Comparison of ENCODE assay signal across 8 mouse cellular contexts in genomic region chr4:49626973-49627372, GRCm38 (mm10). TPM values are rescaled to one million over a fixed set of nuclear protein-coding genes. Genes with fewer than 3 reads are reported as not detected.
A peak's percentile ranks its signal among the peaks of the same experiment; 100 is the strongest.
DNase-seq lines count a peak whose midpoint lies in the region; ATAC-seq and TF ChIP-seq lines count a peak whose summit lies in the region.

No protein-coding gene starts in this region.

- no peak for ATAC-seq in kidney, embryonic 14.5 days (ENCODE audit: low FRiP score, low TSS enrichment)
- no peak for ATAC-seq in embryonic facial prominence, embryonic 14.5 days (ENCODE audit: low read depth)
- no peak for ATAC-seq in hindbrain, postnatal 0 days

- peak; percentile 87 for TF ChIP-seq CTCF in hindbrain, postnatal 0 days (IDR thresholded peaks at IDR 0.05; ENCODE audit: low read depth)
- TF ChIP-seq CTCF in thymus, adult 2 months (IDR thresholded peaks at IDR 0.05; ENCODE audit: borderline replicate concordance, control insufficient read depth, extremely low read depth, insufficient read depth, low read length, poor library complexity) = no peak

- no peaks in the 10 kb centered on the region for H3K36me3 ChIP-seq in kidney, embryonic 14.5 days (ENCODE audit: control insufficient read depth, insufficient read depth, low read length)
- no peaks in the 10 kb centered on the region for H3K36me3 ChIP-seq in embryonic facial prominence, embryonic 14.5 days (ENCODE audit: control insufficient read depth, insufficient read depth, low read length)
- no peaks in the 10 kb centered on the region for H3K36me3 ChIP-seq in hindbrain, postnatal 0 days (ENCODE audit: insufficient read depth, low read length)
- H3K36me3 ChIP-seq in thymus, adult 2 months (ENCODE audit: control insufficient read depth, insufficient read depth, low read length) = no peaks in the 10 kb centered on the region

- no peak overlapping the region for H3K9ac ChIP-seq in kidney, embryonic 14.5 days (ENCODE audit: low read depth, low read length)
- no peak overlapping the region for H3K9ac ChIP-seq in embryonic facial prominence, embryonic 14.5 days (ENCODE audit: low read depth, low read length)
- no peak overlapping the region for H3K9ac ChIP-seq in hindbrain, postnatal 0 days (replicated peaks; ENCODE audit: low read length)

- intact Hi-C loops in left cerebral cortex, postnatal 36 days (cut with DNase I) = loop anchor here (1.0 to 10.0 kb wide), 2 partner anchors 59 to 932 kb away; no protein-coding TSS in a partner anchor

- no peak overlapping the region for H3K27ac ChIP-seq in kidney, embryonic 14.5 days (ENCODE audit: low read depth, low read length)
- no peak overlapping the region for H3K27ac ChIP-seq in embryonic facial prominence, embryonic 14.5 days (replicated peaks; ENCODE audit: low read depth, low read length)
- H3K27ac ChIP-seq in hindbrain, postnatal 0 days = no peak overlapping the region
- no peak overlapping the region for H3K27ac ChIP-seq in thymus, adult 2 months (ENCODE audit: control insufficient read depth, insufficient read depth, low read length)

- no peak for TF ChIP-seq POLR2A in thymus, adult 2 months (IDR thresholded peaks at IDR 0.05; ENCODE audit: control insufficient read depth, extremely low read depth, insufficient read depth, low read length, poor library complexity)

- no peaks in the 10 kb centered on the region for H3K27me3 ChIP-seq in kidney, embryonic 14.5 days (ENCODE audit: control insufficient read depth, insufficient read depth, low read length)
- no peaks in the 10 kb centered on the region for H3K27me3 ChIP-seq in embryonic facial prominence, embryonic 14.5 days (replicated peaks; ENCODE audit: control insufficient read depth, insufficient read depth, low read length)
- no peaks in the 10 kb centered on the region for H3K27me3 ChIP-seq in hindbrain, postnatal 0 days (ENCODE audit: insufficient read depth, low read length)
- no peaks in the 10 kb centered on the region for H3K27me3 ChIP-seq in thymus, adult 2 months (ENCODE audit: control insufficient read depth, insufficient read depth, low read length)

- DNase-seq in kidney, adult 11 months = peak; percentile 60
- peak; percentile 72 to 77 for DNase-seq in adrenal gland, postnatal 36 days
- peak; percentile 84 for DNase-seq in embryonic facial prominence, embryonic 14.5 days (ENCODE audit: low spot score)
- DNase-seq in hindbrain, postnatal 0 days (ENCODE audit: low spot score) = peak; percentile 92
- peak; percentile 69 to 76 for DNase-seq in left cerebral cortex, postnatal 36 days (ENCODE audit: low spot score in 2 of 2)
- peak; percentile 31 for DNase-seq in ovary, adult 18-20 months (ENCODE audit: low spot score)
- DNase-seq in thymus, adult 2 months = peak; percentile 66

- no peak overlapping the region for H3K4me2 ChIP-seq in kidney, embryonic 14.5 days (replicated peaks; ENCODE audit: low read depth, low read length)
- no peak overlapping the region for H3K4me2 ChIP-seq in embryonic facial prominence, embryonic 14.5 days (ENCODE audit: low read depth, low read length)
- H3K4me2 ChIP-seq in hindbrain, postnatal 0 days (ENCODE audit: low read depth, low read length) = no peak overlapping the region

- H3K4me3 ChIP-seq in kidney, embryonic 14.5 days (ENCODE audit: low read length) = no peak overlapping the region
- no peak overlapping the region for H3K4me3 ChIP-seq in embryonic facial prominence, embryonic 14.5 days (ENCODE audit: low read depth, low read length)
- H3K4me3 ChIP-seq in hindbrain, postnatal 0 days (ENCODE audit: low read length) = no peak overlapping the region
- no peak overlapping the region for H3K4me3 ChIP-seq in thymus, adult 2 months (ENCODE audit: control insufficient read depth, insufficient read depth, low read length)

- H3K9me3 ChIP-seq in kidney, embryonic 14.5 days (ENCODE audit: control insufficient read depth, low read length) = no peaks in the 10 kb centered on the region
- H3K9me3 ChIP-seq in embryonic facial prominence, embryonic 14.5 days (ENCODE audit: control insufficient read depth, low read length) = no peaks in the 10 kb centered on the region
- H3K9me3 ChIP-seq in hindbrain, postnatal 0 days (ENCODE audit: low read length) = no peaks in the 10 kb centered on the region

- 0% methylated on average over 3 of the region's 3 CpGs for WGBS in kidney, embryonic 14.5 days
- 2% methylated on average over 3 of the region's 3 CpGs for WGBS in embryonic facial prominence, embryonic 14.5 days
- 3% methylated on average over 3 of the region's 3 CpGs for WGBS in hindbrain, postnatal 0 days
- WGBS in thymus, adult 2 months = under 1% methylated on average over 3 of the region's 3 CpGs

- H3K4me1 ChIP-seq in kidney, embryonic 14.5 days (ENCODE audit: control insufficient read depth, insufficient read depth, low read length) = no peaks in the 10 kb centered on the region
- no peaks in the 10 kb centered on the region for H3K4me1 ChIP-seq in embryonic facial prominence, embryonic 14.5 days (ENCODE audit: control insufficient read depth, insufficient read depth, low read length)
- H3K4me1 ChIP-seq in hindbrain, postnatal 0 days (ENCODE audit: insufficient read depth, low read length) = no peaks in the 10 kb centered on the region
- no peaks in the 10 kb centered on the region for H3K4me1 ChIP-seq in thymus, adult 2 months (replicated peaks; ENCODE audit: control insufficient read depth, insufficient read depth, low read length)

RNA-seq across cellular contexts. Expression of gene Rnf20, which starts 4.8 kb away (rescaled TPM):
- polyA plus RNA-seq in kidney, embryonic 14.5 days (2014; fragmentation: Nextera tagmentation; extraction: Ambion mirVana) = 39.1 and 61.1 TPM in 2 replicates
- total RNA-seq in adrenal gland, postnatal 36 days (2021) = 10 to 100 TPM; 53.7 to 54.4 TPM
- 54.8 and 55.3 TPM in 2 replicates for polyA plus RNA-seq in embryonic facial prominence, embryonic 14.5 days (2014; fragmentation: Nextera tagmentation; extraction: Ambion mirVana)
- total RNA-seq in hindbrain, postnatal 0 days (2014; rRNA removed) = 43.6 and 52.0 TPM in 2 replicates
- 44.8 and 45.2 TPM in 2 replicates for polyA plus RNA-seq in hindbrain, postnatal 0 days (2015; fragmentation: Nextera tagmentation; extraction: Ambion mirVana)
- 10 to 100 TPM; 55.4 to 82.7 TPM for total RNA-seq in left cerebral cortex, postnatal 36 days (2021)
- polyA plus RNA-seq in thymus, adult 2 months (2012; rRNA removed) = 34.4 and 34.6 TPM in 2 replicates

RNA-seq across cellular contexts. Expression of gene Tmem246, which starts 29.3 kb away (rescaled TPM):
- polyA plus RNA-seq in kidney, embryonic 14.5 days (2014; fragmentation: Nextera tagmentation; extraction: Ambion mirVana) = 11.2 and 16.3 TPM in 2 replicates
- total RNA-seq in adrenal gland, postnatal 36 days (2021) = 1 to 10 TPM; 8.2 to 9.4 TPM
- 34.0 and 39.2 TPM in 2 replicates for polyA plus RNA-seq in embryonic facial prominence, embryonic 14.5 days (2014; fragmentation: Nextera tagmentation; extraction: Ambion mirVana)
- 191 and 232 TPM in 2 replicates for total RNA-seq in hindbrain, postnatal 0 days (2014; rRNA removed)
- polyA plus RNA-seq in hindbrain, postnatal 0 days (2015; fragmentation: Nextera tagmentation; extraction: Ambion mirVana) = 151 and 158 TPM in 2 replicates
- 10 to 100 TPM; 63.5 to 76.9 TPM for total RNA-seq in left cerebral cortex, postnatal 36 days (2021)
- 8.4 and 12.1 TPM in 2 replicates for polyA plus RNA-seq in thymus, adult 2 months (2012; rRNA removed)

RNA-seq across cellular contexts. Expression of gene Ppp3r2, which starts 54.9 kb away (rescaled TPM):
- polyA plus RNA-seq in kidney, embryonic 14.5 days (2014; fragmentation: Nextera tagmentation; extraction: Ambion mirVana) = not detected in 2 replicates
- total RNA-seq in adrenal gland, postnatal 36 days (2021) = not detected
- 0.07 and 0.13 TPM in 2 replicates for polyA plus RNA-seq in embryonic facial prominence, embryonic 14.5 days (2014; fragmentation: Nextera tagmentation; extraction: Ambion mirVana)
- 0.31 and 0.32 TPM in 2 replicates for total RNA-seq in hindbrain, postnatal 0 days (2014; rRNA removed)
- 0.29 and 0.33 TPM in 2 replicates for polyA plus RNA-seq in hindbrain, postnatal 0 days (2015; fragmentation: Nextera tagmentation; extraction: Ambion mirVana)
- total RNA-seq in left cerebral cortex, postnatal 36 days (2021) = under 1 TPM; 0.17 to 0.79 TPM
- polyA plus RNA-seq in thymus, adult 2 months (2012; rRNA removed) = 0.03 TPM in 1 of 2 replicates, not detected in the other

Comparison
In these comparisons a context has a peak if more than half of its experiments do, and no peak if none do; other contexts are left out.
1. DNase-seq: peak in every context shown above with its lines; median percentile 92 in hindbrain, postnatal 0 days; 84 in embryonic facial prominence, embryonic 14.5 days; 74 in adrenal gland, postnatal 36 days; 72 in left cerebral cortex, postnatal 36 days; 66 in thymus, adult 2 months; 60 in kidney, adult 11 months; 31 in ovary, adult 18-20 months.